Mouse (Mus musculus): Measurements from ENCODE around the gene Cntn3. TPM values are rescaled to one million over a fixed set of nuclear protein-coding genes. Genes with fewer than 3 reads are reported as not detected.
"Not testable (repeated sequence)": the region's sequence is repeated elsewhere in the genome, so short reads cannot be mapped to it uniquely, and the experiment has no call there.

Cntn3 gene
- not detected for polyA plus RNA-seq (2017; shearing (Covaris generic))

- ATAC-seq = not testable (repeated sequence)
Measured at GRCm38 (mm10) chr6:102573001-102573400, at the start of gene Cntn3. Cntn3 (minus strand) TSS chr6:102573101.

GRCm38 (mm10) chr6:102600773-102601172 is 27.9 kb upstream of the Cntn3 start:
- ATAC-seq = no peak

GRCm38 (mm10) chr6:102597756-102598155 is 24.9 kb upstream of the Cntn3 start:
- no peak for ATAC-seq

- no peak for ATAC-seq
Measured at GRCm38 (mm10) chr6:102590151-102590550, 17.2 kb upstream of the Cntn3 start.

GRCm38 (mm10) chr6:102589311-102589710 is 16.4 kb upstream of the Cntn3 start:
- ATAC-seq = no peak

- no peak for ATAC-seq
Measured at GRCm38 (mm10) chr6:102586056-102586455, 13.2 kb upstream of the Cntn3 start.

- no peak for ATAC-seq
Measured at GRCm38 (mm10) chr6:102583578-102583977, 10.7 kb upstream of the Cntn3 start.

- ATAC-seq = no peak
Measured at GRCm38 (mm10) chr6:102567496-102567895, 5.4 kb downstream of the Cntn3 start.

GRCm38 (mm10) chr6:102565228-102565627 is 7.7 kb downstream of the Cntn3 start:
- no peak for ATAC-seq

- ATAC-seq = no peak
Measured at GRCm38 (mm10) chr6:102564011-102564731, 8.7 kb downstream of the Cntn3 start.

GRCm38 (mm10) chr6:102563431-102563830 is 9.5 kb downstream of the Cntn3 start:
- no peak for ATAC-seq

- no peak for ATAC-seq
Measured at GRCm38 (mm10) chr6:102557521-102557920, 15.4 kb downstream of the Cntn3 start.

- no peak for ATAC-seq
Measured at GRCm38 (mm10) chr6:102556497-102556896, 16.4 kb downstream of the Cntn3 start.

- ATAC-seq = no peak
Measured at GRCm38 (mm10) chr6:102555814-102556437, 17.0 kb downstream of the Cntn3 start.

GRCm38 (mm10) chr6:102555067-102555657 is 17.7 kb downstream of the Cntn3 start:
- ATAC-seq = no peak

- ATAC-seq = no peak
Measured at GRCm38 (mm10) chr6:102541633-102542412, 31.1 kb downstream of the Cntn3 start.

- ATAC-seq = no peak
Measured at GRCm38 (mm10) chr6:102535599-102535998, 37.3 kb downstream of the Cntn3 start.

- no peak for ATAC-seq
Measured at GRCm38 (mm10) chr6:102523037-102523436, 49.9 kb downstream of the Cntn3 start.

GRCm38 (mm10) chr6:102520977-102521376 is 51.9 kb downstream of the Cntn3 start:
- no peak for ATAC-seq

GRCm38 (mm10) chr6:102515231-102515630 is 57.7 kb downstream of the Cntn3 start:
- ATAC-seq = no peak

GRCm38 (mm10) chr6:102512085-102512484 is 60.8 kb downstream of the Cntn3 start:
- ATAC-seq = no peak

GRCm38 (mm10) chr6:102485509-102485908 is 87.4 kb downstream of the Cntn3 start:
- ATAC-seq = no peak
